Mouse (Mus musculus) embryonic fibroblast, embryonic 13.5 days (primary cell): Measurements from ENCODE around the gene Calcb. TPM values are rescaled to one million over a fixed set of nuclear protein-coding genes. Genes with fewer than 3 reads are reported as not detected.

Experiments
- H3K27ac ChIP-seq: 2 replicates; pipeline ENCODE4 v1.5.1; 2012; ENCODE audit warnings: low read length, control low read depth, inconsistent platforms; ENCODE audit not compliant: insufficient read depth
- H3K4me1 ChIP-seq: 2 replicates; pipeline ENCODE4 v1.6.1; 2011; ENCODE audit warnings: low read length; ENCODE audit not compliant: control insufficient read depth, insufficient read depth
- H3K4me3 ChIP-seq: 2 replicates; pipeline ENCODE4 v1.5.1; 2011; ENCODE audit warnings: mild to moderate bottlenecking, control low read depth, low read length; ENCODE audit not compliant: insufficient read depth
- CTCF ChIP-seq: IDR thresholded peaks from 2 replicates; pipeline ENCODE4 v1.5.1; 2011; ENCODE audit warnings: mild to moderate bottlenecking, control low read depth, low read length, moderate library complexity, borderline replicate concordance; ENCODE audit not compliant: insufficient read depth
- POLR2A ChIP-seq: IDR thresholded peaks from 2 replicates; pipeline ENCODE4 v1.6.1; 2011; ENCODE audit warnings: low read depth, mild to moderate bottlenecking, control low read depth, low read length, moderate library complexity
- polyA plus RNA-seq: library from polyadenylated mRNA; stranded (reverse); fragments of >200 nt; gene quantifications from 2 replicates; pipeline ENCODE4 v1.2.4, GENCODE M21; 2011; ENCODE audit warnings: low read depth; ENCODE audit not compliant: missing spikeins, insufficient read length

The Calcb gene
- polyA plus RNA-seq, 1 experiment: 0.76 TPM

DNA sequence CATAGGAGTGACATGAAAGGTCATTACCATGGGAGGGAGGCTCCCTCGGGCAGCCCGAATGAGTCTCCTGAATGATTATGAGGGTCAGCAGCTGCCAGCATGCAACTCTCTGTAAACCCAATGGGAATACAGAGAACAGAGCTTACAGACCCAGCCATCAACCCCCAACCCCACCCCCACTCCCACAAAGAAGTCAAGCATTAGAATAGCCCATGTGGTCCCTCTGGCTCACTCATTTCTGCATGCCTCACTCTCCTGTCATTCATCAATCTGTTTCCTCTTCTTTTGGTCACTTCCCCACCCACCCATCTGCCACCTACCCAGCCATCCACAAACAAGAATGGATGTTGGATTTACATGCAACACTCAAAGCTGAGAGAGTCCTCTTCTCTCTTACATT is 35.0 kb downstream of the Calcb start:
- Histone ChIP-seq H3K27ac (no peak overlapping the region), H3K4me1 (no peaks in the 10 kb centered on the region), H3K4me3 (no peak overlapping the region)
- TF ChIP-seq CTCF: no peak
- no peak for TF ChIP-seq POLR2A

DNA sequence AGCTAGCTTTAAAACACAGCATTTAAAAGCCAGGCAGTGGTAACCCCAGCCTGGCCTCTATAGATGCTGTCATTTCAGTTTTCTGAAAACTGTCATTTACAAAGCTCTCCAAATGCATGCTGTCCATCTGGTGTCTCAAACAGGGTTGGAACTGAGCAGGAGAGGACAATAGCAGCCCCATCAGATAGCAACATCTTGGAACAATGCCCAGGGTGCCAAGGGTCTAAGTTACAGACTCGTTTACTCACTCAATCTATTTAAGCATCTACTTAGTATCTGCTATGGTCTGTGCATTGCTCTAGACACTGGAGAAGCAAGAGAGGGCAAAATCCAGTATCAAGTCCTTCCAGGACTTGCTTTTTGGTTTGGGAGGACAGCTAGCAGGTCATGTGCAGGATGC is 35.8 kb downstream of the Calcb start:
- TF ChIP-seq CTCF: no peak
- TF ChIP-seq POLR2A: no peak
- no peak overlapping the region for H3K4me3 ChIP-seq
- H3K27ac ChIP-seq: no peak overlapping the region
- H3K4me1 ChIP-seq: no peaks in the 10 kb centered on the region

DNA sequence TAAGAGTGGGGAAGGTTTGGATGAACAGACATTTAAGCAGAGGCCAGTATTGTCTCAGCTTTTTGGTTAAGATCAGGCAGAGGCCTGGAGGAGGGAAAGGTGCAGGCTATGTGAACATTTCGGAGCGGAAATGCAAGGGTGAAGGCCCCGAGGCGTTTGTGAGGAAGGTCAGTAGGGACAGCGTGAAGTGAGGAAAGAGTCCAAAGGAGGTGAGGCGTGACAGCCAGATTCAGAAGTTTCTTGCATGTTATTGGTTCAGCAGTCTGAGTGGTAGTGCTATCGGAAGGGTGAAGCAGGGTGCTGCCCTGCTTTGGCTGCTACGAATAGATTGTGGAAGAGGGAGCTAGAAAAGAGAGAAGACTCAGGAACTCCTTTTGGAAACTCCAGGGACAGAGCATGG is 36.2 kb downstream of the Calcb start:
- H3K4me1 ChIP-seq: no peaks in the 10 kb centered on the region
- no peak overlapping the region for H3K4me3 ChIP-seq
- H3K27ac ChIP-seq: no peak overlapping the region
- TF ChIP-seq POLR2A: no peak

DNA sequence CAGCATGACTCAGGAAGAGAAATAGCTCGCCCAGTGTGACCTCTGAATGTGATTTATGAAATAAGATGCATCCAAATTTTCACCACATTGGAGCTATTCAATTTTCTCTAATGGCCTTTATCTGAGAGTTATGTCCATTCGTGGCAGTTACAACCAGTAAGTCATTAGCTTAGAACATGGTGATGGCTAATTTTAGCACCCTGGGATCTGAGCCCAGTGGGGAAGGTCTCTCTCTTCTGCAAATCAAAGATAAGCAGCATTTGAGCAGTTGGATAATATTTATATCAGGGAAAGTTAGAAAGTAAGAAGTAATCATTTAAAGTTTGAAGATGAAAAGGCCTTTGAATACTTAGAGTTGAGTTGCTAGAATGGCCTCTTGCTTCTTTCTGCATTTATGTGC is 44.2 kb downstream of the Calcb start:
- H3K4me1 ChIP-seq: no peaks in the 10 kb centered on the region
- H3K27ac ChIP-seq: no peak overlapping the region
- no peak for TF ChIP-seq CTCF
- TF ChIP-seq POLR2A: no peak
- no peak overlapping the region for H3K4me3 ChIP-seq

DNA sequence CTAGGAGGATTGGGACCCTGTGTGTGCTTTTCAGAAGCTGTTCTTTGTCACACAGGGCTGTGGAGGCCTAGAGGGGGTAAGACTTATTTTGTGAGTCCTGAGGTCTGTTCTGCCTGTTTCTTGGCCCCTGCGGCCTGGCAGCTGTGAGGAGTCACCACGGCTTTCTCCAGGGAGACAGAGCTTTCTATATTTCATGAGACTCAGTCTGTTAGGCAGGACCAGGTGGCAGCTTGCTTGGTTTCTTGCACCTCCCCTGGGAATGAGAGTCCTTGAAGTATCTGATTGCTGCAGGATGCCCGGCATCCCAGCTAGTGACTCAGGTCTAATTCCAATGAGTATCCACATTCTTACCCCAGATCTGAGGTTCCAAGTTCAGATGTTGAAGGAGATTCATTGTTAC is 46.8 kb downstream of the Calcb start:
- no peak overlapping the region for H3K4me3 ChIP-seq
- no peaks in the 10 kb centered on the region for H3K4me1 ChIP-seq
- no peak overlapping the region for H3K27ac ChIP-seq
- no peak for TF ChIP-seq POLR2A
- TF ChIP-seq CTCF: no peak

DNA sequence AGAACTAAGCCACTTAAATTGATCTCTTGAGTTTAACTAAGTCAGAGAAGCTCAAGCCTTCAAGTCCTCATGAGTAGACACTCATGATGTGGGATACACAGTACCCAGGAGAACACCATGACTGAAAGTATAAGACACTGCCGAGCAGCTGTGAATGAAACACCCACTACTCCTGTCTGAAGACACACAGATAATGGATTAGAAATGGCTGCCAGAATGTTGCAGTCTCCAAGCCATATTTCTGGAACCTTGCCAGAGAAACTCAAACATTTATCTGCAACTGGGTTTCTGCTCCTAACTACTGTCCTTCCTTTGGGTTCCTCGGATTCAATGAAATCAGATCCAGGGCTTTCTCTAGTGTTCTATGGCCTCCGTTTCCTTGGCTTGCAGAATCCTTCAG is 48.1 kb downstream of the Calcb start:
- H3K27ac ChIP-seq: no peak overlapping the region
- TF ChIP-seq POLR2A (no peak), CTCF (no peak)
- H3K4me1 ChIP-seq: no peaks in the 10 kb centered on the region
- H3K4me3 ChIP-seq: no peak overlapping the region

DNA sequence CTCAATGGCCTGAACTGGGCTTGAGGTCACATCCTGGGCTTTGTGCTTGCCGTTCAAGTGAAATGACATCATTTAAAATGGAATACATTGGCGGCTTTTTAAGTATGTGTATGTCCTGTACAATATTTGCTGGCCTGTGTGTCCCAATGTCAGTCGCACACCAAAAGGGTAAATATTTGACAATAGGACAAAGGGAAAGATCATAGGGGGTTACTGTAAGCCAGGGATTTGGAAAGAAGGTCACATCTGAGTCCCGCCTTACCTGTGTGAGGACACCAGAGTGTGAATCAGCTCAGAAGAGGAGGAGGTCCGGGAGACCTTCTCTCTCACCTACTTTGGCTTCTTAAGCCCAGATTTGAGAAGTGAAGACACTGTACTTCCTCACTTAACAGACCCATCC is 50.1 kb downstream of the Calcb start:
- no peak overlapping the region for H3K4me3 ChIP-seq
- TF ChIP-seq CTCF (no peak), POLR2A (no peak)
- H3K27ac ChIP-seq: no peak overlapping the region
- no peaks in the 10 kb centered on the region for H3K4me1 ChIP-seq

DNA sequence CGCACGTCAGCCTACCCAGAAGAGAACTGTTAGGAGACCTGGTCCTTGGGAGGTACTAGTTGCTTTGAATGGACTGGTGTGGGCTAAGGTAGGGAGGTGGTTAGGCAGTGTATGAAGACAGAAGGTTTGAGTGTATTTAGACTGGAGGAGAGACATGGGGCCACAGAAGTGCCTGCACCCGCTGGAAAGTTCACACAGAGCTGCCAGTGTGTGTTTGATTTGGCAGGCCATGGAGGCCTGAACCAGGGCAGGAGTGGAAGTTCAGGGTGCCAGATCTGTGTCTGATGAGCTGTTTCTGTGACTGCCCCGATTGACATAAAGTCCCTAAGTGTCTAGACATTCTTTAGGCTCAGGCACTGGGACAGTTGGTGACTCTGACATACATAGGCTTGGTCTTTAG is 50.6 kb downstream of the Calcb start:
- no peak overlapping the region for H3K4me3 ChIP-seq
- no peak for TF ChIP-seq POLR2A
- no peak for TF ChIP-seq CTCF

DNA sequence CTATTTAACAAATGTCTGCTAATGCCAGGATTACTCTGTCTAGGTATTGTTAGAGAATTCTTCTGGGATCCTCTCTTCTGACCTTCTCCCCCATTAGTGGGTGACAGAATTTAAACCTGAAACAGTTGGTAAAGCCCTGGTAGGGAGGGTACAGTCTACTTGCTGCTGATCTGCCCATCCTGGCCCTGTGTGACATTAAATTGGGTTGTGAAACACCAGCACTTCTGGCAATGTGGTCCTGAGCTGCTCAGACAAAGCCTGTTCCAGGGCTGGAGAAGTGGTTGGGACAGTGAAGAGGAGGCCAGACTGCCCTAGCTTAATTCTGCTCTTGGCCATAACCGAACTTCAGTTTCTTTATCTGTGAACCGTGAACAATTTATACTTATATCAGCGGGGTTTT is 52.1 kb downstream of the Calcb start:
- Histone ChIP-seq H3K4me1 (0 out of 2 replicates have a peak, but pooled peaks cover 2% of the 10 kb centered on the region), H3K27ac (no peak overlapping the region), H3K4me3 (no peak overlapping the region)
- TF ChIP-seq CTCF (no peak), POLR2A (no peak)

More for the DNA sequence above, 50.6 kb downstream of the Calcb start:
- H3K27ac ChIP-seq: no peak overlapping the region
- H3K4me1 ChIP-seq: 0 out of 2 replicates have a peak, but pooled peaks cover 2% of the 10 kb centered on the region

DNA sequence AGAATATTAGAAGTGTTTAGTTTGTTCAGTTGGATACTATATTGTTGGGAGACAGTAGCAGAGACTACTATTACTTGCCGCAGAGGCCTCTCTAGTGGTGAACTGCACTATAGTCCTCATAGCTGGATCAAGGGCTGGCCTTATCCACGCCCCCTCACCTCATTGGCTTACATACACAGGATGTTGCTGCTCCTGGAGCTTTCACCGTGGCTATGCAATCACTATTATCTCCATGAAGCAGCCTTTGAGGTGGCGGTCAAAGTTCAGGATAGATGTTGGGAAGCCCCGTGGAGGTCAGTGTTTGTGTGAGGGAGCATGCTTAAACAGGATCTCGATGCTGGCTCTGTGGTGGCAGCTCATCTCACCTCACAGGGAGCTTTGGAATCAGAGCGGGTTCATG is 53.4 kb downstream of the Calcb start:
- H3K4me3 ChIP-seq: no peak overlapping the region
- H3K4me1 ChIP-seq: 0 out of 2 replicates have a peak, but pooled peaks cover 2% of the 10 kb centered on the region
- no peak for TF ChIP-seq CTCF
- no peak for TF ChIP-seq POLR2A
- H3K27ac ChIP-seq: no peak overlapping the region

Other genes starting within 250 kb of the Calcb start
- 3.4 and 3.5 TPM in 2 replicates for gene Cyp2r1, start 155.7 kb upstream of the Calcb start, polyA plus RNA-seq
- 1.4 TPM in 1 of 2 replicates, not detected in the other for gene Calca, start 82.3 kb upstream of the Calcb start, polyA plus RNA-seq
- 1.5 and 9.2 TPM in 2 replicates for gene Insc, start 25.1 kb downstream of the Calcb start, polyA plus RNA-seq